Mouse (Mus musculus): ENCODE results near the gene Ets1.

GRCm38 (mm10) chr9:32791699-32792098 lies 155.7 kb downstream of the Ets1 start:
- TF ChIP-seq POLR2A (IDR thresholded peaks at IDR 0.05; ENCODE audit: borderline replicate concordance, control insufficient read depth, low read depth, low read length) (no peak), CTCF (IDR thresholded peaks at IDR 0.05; ENCODE audit: control insufficient read depth, insufficient read depth, low read length) (no peak)

Measured in bone marrow, adult 2 months (tissue).